Mouse (Mus musculus): Measurements from ENCODE around the gene Nabp2.

DNA sequence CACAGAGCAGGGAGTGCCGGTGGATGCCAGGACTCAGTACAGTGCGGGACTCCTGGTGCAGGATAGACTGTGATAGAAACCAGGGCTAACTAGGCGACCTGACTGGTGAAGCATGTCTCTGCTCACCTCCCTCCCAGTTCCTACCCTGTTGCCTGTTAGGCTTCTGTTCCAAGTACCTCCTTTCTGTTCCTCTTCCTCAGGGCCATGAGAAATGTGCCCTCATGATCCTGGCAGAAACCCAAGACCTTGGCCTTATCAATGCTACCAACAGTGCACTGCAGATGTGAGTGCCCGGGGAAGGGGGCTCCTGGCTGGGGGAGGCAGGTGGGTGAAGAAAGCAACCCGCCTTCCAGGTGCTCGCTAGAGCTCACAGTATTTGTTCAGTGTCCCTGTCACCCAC lies 21.7 kb downstream of the Nabp2 start:
- TF ChIP-seq POLR2A (IDR thresholded peaks at IDR 0.05; ENCODE audit: insufficient read depth, low read length) = no peak
- no peak for TF ChIP-seq CTCF (IDR thresholded peaks at IDR 0.05; ENCODE audit: low read depth, low read length)
